Mouse (Mus musculus) liver, adult 2 months (tissue): ENCODE results near the gene Wdr31. TPM values are rescaled to one million over a fixed set of nuclear protein-coding genes. Genes with fewer than 3 reads are reported as not detected.

Experiments
- DNase-seq: peaks from one replicate; pipeline ENCODE4 v3.0.0-alpha.2; 2011; ENCODE audit warnings: low read depth, low spot score; ENCODE audit errors: extremely low read depth
- H3K27ac ChIP-seq: fragments of 200-500 bp; replicated peaks from 2 replicates; pipeline ENCODE4 v1.5.1; 2012; ENCODE audit warnings: low read depth, mild to moderate bottlenecking, control low read depth, inconsistent platforms, low read length; ENCODE audit not compliant: insufficient read depth
- H3K27me3 ChIP-seq: fragments of 200-500 bp; 2 replicates; pipeline ENCODE4 v1.6.1; 2012; ENCODE audit warnings: mild to moderate bottlenecking, moderate library complexity, low read length, inconsistent platforms; ENCODE audit not compliant: control insufficient read depth, insufficient read depth
- H3K36me3 ChIP-seq: fragments of 200-500 bp; 2 replicates; pipeline ENCODE4 v1.6.1; 2012; ENCODE audit warnings: low read length, inconsistent platforms; ENCODE audit not compliant: control insufficient read depth, insufficient read depth
- H3K4me1 ChIP-seq: fragments of 200-500 bp; 2 replicates; pipeline ENCODE4 v1.6.1; 2011; ENCODE audit warnings: low read length; ENCODE audit not compliant: control insufficient read depth, insufficient read depth
- H3K4me3 ChIP-seq: fragments of 200-500 bp; 2 replicates; pipeline ENCODE4 v1.5.1; 2011; ENCODE audit warnings: low read depth, mild to moderate bottlenecking, control low read depth, low read length, moderate library complexity; ENCODE audit not compliant: insufficient read depth
- H3K79me2 ChIP-seq: fragments of 200-500 bp; 2 replicates; pipeline ENCODE4 v1.6.1; 2012; ENCODE audit warnings: inconsistent platforms, mild to moderate bottlenecking, low read length, moderate library complexity; ENCODE audit not compliant: control insufficient read depth, insufficient read depth
- H3K9ac ChIP-seq: fragments of 200-500 bp; 2 replicates; pipeline ENCODE4 v1.6.1; 2012; ENCODE audit warnings: low read depth, mild to moderate bottlenecking, control low read depth, inconsistent platforms, low read length
- CTCF ChIP-seq: fragments of 200-500 bp; IDR thresholded peaks from 2 replicates; pipeline ENCODE4 v1.5.1; 2011; ENCODE audit warnings: low read depth, low read length, control low read depth
- POLR2A ChIP-seq: fragments of 200-500 bp; IDR thresholded peaks from 2 replicates; pipeline ENCODE4 v1.6.1; 2011; ENCODE audit warnings: low read length, control low read depth; ENCODE audit not compliant: insufficient read depth; ENCODE audit errors: extremely low read depth
- WGBS: fragments of 180-500 bp; shearing (Covaris S2); methylation state at CpG from one replicate; pipeline ENCODE4 v1.1.7; 2018; 5-methylcytosine and 5-hydroxymethylcytosine counted together
- polyA plus RNA-seq: library from polyadenylated mRNA; depleted of rRNA; stranded (reverse); fragments of >200 nt; gene quantifications from 2 replicates; pipeline ENCODE4 v1.2.3, GENCODE M21; 2012
- total RNA-seq: library from RNA; depleted of rRNA; stranded (reverse); fragments of >200 nt; gene quantifications from 2 replicates; pipeline ENCODE4 v1.2.3, GENCODE M21; 2014

Wdr31 gene
- total and polyA plus RNA-seq, 2 experiments: 0.07 to 0.09 TPM

DNA sequence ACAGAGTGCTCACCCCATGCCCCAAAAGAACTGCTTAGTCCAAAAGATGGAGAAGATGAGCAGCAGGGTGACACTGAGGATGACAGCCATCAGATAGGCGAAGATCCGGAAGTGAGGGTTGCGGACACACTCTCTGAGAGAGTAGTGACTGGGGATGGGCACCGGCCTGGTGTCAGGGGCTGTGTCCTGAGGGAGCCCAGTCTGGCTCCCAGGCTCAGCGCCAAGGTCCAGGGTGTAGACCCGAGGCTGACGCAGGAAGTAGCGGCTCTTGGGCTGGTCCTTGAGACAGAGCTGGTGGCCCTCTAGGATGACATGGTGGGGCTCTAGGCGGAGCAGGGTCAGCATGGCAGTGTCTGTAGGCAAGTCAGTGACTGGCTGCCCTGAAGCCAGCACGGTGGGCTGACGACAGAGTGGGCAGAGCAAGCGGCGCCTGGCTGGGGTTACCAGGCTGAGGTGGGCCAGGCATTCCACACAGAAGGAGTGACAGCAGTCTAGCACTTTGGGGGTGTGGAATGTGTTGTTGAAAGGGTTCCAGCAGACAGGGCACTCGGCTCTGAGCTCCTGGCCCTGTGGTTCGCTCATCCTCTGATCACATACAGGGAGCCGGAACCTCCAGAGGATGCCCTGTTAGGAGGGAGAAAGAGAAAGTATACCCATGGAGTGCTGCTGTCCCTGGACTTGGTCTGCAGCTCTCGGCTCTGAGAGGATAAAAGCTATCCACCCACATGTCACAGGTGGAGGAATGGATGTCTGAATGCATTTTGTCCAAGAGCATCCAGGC, 42.5 kb downstream of the Wdr31 start:
- H3K27ac ChIP-seq: no peak overlapping the region
- no peaks in the 10 kb centered on the region for H3K27me3 ChIP-seq
- TF ChIP-seq POLR2A: no peak
- TF ChIP-seq CTCF: no peak
- no peaks in the 10 kb centered on the region for H3K4me1 ChIP-seq
- DNase-seq: no peak
- peaks cover 20% of the 10 kb centered on the region for H3K36me3 ChIP-seq
- no peak overlapping the region for H3K9ac ChIP-seq
- 60% methylated on average over 17 of the region's 17 CpGs for WGBS
- no peaks in the 10 kb centered on the region for H3K79me2 ChIP-seq
- no peak overlapping the region for H3K4me3 ChIP-seq

GRCm38 (mm10) chr4:62425891-62426290, 44.8 kb downstream of the Wdr31 start:
- Histone ChIP-seq H3K27ac (no peak overlapping the region), H3K79me2 (no peaks in the 10 kb centered on the region), H3K36me3 (peaks cover 39% of the 10 kb centered on the region), H3K27me3 (no peaks in the 10 kb centered on the region), H3K4me3 (no peak overlapping the region), H3K4me1 (no peaks in the 10 kb centered on the region), H3K9ac (no peak overlapping the region)
- WGBS: 96% methylated on average over 4 of the region's 4 CpGs
- no peak for TF ChIP-seq POLR2A
- no peak for TF ChIP-seq CTCF
- DNase-seq: no peak

DNA sequence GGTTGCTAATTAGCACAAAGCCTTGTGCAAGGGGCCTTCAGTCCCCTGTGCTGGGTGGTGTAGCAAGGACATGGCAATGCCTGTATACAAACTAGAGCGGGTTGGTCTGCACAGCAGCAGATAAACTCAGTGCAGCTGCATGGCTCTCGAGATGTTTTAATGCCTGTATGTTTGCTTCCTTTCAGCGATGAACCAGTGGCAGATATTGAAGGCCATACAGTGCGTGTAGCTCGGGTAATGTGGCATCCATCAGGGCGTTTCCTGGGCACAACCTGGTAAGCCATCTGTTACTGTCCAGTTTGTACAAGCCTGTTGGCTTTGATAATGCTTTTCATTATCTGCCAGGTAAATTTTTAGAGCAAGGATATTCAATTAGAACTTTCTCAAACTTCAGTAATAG, 51.6 kb downstream of the Wdr31 start:
- H3K4me3 ChIP-seq: no peak overlapping the region
- no peak for DNase-seq
- no peaks in the 10 kb centered on the region for H3K4me1 ChIP-seq
- TF ChIP-seq CTCF (no peak), POLR2A (no peak)
- H3K27me3 ChIP-seq: no peaks in the 10 kb centered on the region
- peaks cover 92% of the 10 kb centered on the region for H3K36me3 ChIP-seq
- H3K9ac ChIP-seq: no peak overlapping the region
- no peaks in the 10 kb centered on the region for H3K79me2 ChIP-seq
- no peak overlapping the region for H3K27ac ChIP-seq
- whole genome bisulfite sequencing: 98% methylated on average over 6 of the region's 6 CpGs

GRCm38 (mm10) chr4:62418448-62418847, 52.2 kb downstream of the Wdr31 start:
- no peak overlapping the region for H3K27ac ChIP-seq
- no peak for DNase-seq
- WGBS: 94% methylated on average over 8 of the region's 8 CpGs
- H3K27me3 ChIP-seq: no peaks in the 10 kb centered on the region
- TF ChIP-seq CTCF: no peak
- TF ChIP-seq POLR2A: no peak
- no peaks in the 10 kb centered on the region for H3K4me1 ChIP-seq
- H3K9ac ChIP-seq: no peak overlapping the region
- H3K79me2 ChIP-seq: no peaks in the 10 kb centered on the region
- peaks cover 88% of the 10 kb centered on the region for H3K36me3 ChIP-seq
- no peak overlapping the region for H3K4me3 ChIP-seq

DNA sequence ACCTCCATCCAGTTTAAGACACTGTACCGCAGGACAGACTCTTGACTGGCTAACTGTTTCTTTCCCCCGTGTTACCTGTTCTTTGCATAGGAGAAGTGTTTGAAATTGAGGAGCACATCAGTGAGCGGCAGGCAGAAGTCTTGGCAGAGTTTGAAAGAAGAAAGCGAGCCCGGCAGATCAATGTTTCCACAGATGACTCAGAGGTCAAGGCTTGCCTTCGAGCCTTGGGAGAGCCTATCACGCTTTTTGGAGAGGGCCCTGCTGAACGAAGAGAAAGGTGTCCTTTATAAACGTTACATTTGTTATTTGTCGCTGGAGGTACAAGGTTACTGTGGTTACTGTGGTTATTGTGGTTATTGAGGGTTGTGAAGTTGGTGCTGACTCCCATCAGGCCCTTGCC, 59.1 kb downstream of the Wdr31 start:
- Histone ChIP-seq H3K9ac (no peak overlapping the region), H3K79me2 (no peaks in the 10 kb centered on the region), H3K27ac (no peak overlapping the region), H3K36me3 (peaks cover 36% of the 10 kb centered on the region), H3K27me3 (no peaks in the 10 kb centered on the region), H3K4me1 (peaks cover 2% of the 10 kb centered on the region), H3K4me3 (no peak overlapping the region)
- TF ChIP-seq CTCF (no peak), POLR2A (no peak)
- DNase-seq: no peak
- 89% methylated on average over 10 of the region's 10 CpGs for WGBS

GRCm38 (mm10) chr4:62410325-62410724, 60.4 kb downstream of the Wdr31 start:
- Histone ChIP-seq H3K79me2 (peaks cover 11% of the 10 kb centered on the region; the same call in 1 of the 2 replicates), H3K4me3 (no peak overlapping the region), H3K27me3 (no peaks in the 10 kb centered on the region), H3K27ac (no peak overlapping the region), H3K4me1 (peaks cover 4% of the 10 kb centered on the region), H3K9ac (no peak overlapping the region), H3K36me3 (peaks cover 24% of the 10 kb centered on the region)
- DNase-seq: no peak
- 88% methylated on average over 2 of the region's 2 CpGs for WGBS
- TF ChIP-seq CTCF (no peak), POLR2A (no peak)
